Mouse (Mus musculus): ENCODE data around the gene Adgrl3. TPM values are rescaled to one million over a fixed set of nuclear protein-coding genes. Genes with fewer than 3 reads are reported as not detected.

Gene Adgrl3
- polyA plus RNA-seq, 1 experiment from 2014 or later, result 1.1 TPM

- Histone ChIP-seq H3K36me3 (replicated peaks; ENCODE audit: insufficient read depth, low read length) (no peaks in the 10 kb centered on the region), H3K9me3 (ENCODE audit: low read length) (no peaks in the 10 kb centered on the region), H3K4me2 (ENCODE audit: low read depth, low read length) (no peak overlapping the region), H3K27ac (ENCODE audit: low read depth) (no peak overlapping the region), H3K4me1 (ENCODE audit: insufficient read depth) (no peaks in the 10 kb centered on the region), H3K27me3 (ENCODE audit: insufficient read depth, low read length) (no peaks in the 10 kb centered on the region), H3K4me3 (ENCODE audit: low read depth, low read length) (no peak overlapping the region), H3K9ac (replicated peaks) (no peak overlapping the region)
- ATAC-seq (no peak), DNase-seq (no peak)
- 72% methylated on average over 1 of the region's 1 CpGs for WGBS (ENCODE audit: insufficient replicate concordance)
- TF ChIP-seq CTCF (IDR thresholded peaks at IDR 0.05; ENCODE audit: low read depth) (no peak), EP300 (IDR thresholded peaks at IDR 0.05; ENCODE audit: low read depth) (no peak)
Measured at GRCm38 (mm10) chr5:81327392-81327791, 307.5 kb downstream of the Adgrl3 start.

GRCm38 (mm10) chr5:81329571-81329971, 309.6 kb downstream of the Adgrl3 start:
- Histone ChIP-seq H3K4me2 (ENCODE audit: low read depth, low read length) (no peak overlapping the region), H3K4me3 (ENCODE audit: low read depth, low read length) (no peak overlapping the region), H3K9me3 (ENCODE audit: low read length) (no peaks in the 10 kb centered on the region), H3K27me3 (ENCODE audit: insufficient read depth, low read length) (no peaks in the 10 kb centered on the region), H3K36me3 (replicated peaks; ENCODE audit: insufficient read depth, low read length) (no peaks in the 10 kb centered on the region), H3K4me1 (ENCODE audit: insufficient read depth) (no peaks in the 10 kb centered on the region), H3K9ac (replicated peaks) (no peak overlapping the region), H3K27ac (ENCODE audit: low read depth) (no peak overlapping the region)
- WGBS (ENCODE audit: insufficient replicate concordance), result 27% methylated on average over 18 of the region's 18 CpGs
- DNase-seq (no peak), ATAC-seq (no peak)
- no peak for TF ChIP-seq EP300 (IDR thresholded peaks at IDR 0.05; ENCODE audit: low read depth)
- no peak for TF ChIP-seq CTCF (IDR thresholded peaks at IDR 0.05; ENCODE audit: low read depth)

GRCm38 (mm10) chr5:81344330-81344729, 324.4 kb downstream of the Adgrl3 start:
- no peak overlapping the region for H3K9ac ChIP-seq (replicated peaks)
- TF ChIP-seq EP300 (IDR thresholded peaks at IDR 0.05; ENCODE audit: low read depth), result no peak
- no peak for TF ChIP-seq CTCF (IDR thresholded peaks at IDR 0.05; ENCODE audit: low read depth)
- no peaks in the 10 kb centered on the region for H3K36me3 ChIP-seq (replicated peaks; ENCODE audit: insufficient read depth, low read length)
- H3K4me1 ChIP-seq (ENCODE audit: insufficient read depth), result no peaks in the 10 kb centered on the region
- H3K4me3 ChIP-seq (ENCODE audit: low read depth, low read length), result no peak overlapping the region
- DNase-seq (no peak), ATAC-seq (no peak)
- H3K9me3 ChIP-seq (ENCODE audit: low read length), result no peaks in the 10 kb centered on the region
- H3K27me3 ChIP-seq (ENCODE audit: insufficient read depth, low read length), result no peaks in the 10 kb centered on the region
- H3K4me2 ChIP-seq (ENCODE audit: low read depth, low read length), result no peak overlapping the region
- WGBS (ENCODE audit: insufficient replicate concordance), result 71% methylated on average over 1 of the region's 1 CpGs
- no peak overlapping the region for H3K27ac ChIP-seq (ENCODE audit: low read depth)

- no peaks in the 10 kb centered on the region for H3K9me3 ChIP-seq (ENCODE audit: low read length)
- H3K4me1 ChIP-seq (ENCODE audit: insufficient read depth), result no peaks in the 10 kb centered on the region
- H3K27ac ChIP-seq (ENCODE audit: low read depth), result no peak overlapping the region
- H3K27me3 ChIP-seq (ENCODE audit: insufficient read depth, low read length), result no peaks in the 10 kb centered on the region
- WGBS (ENCODE audit: insufficient replicate concordance), result 66% methylated on average over 3 of the region's 3 CpGs
- DNase-seq (no peak), ATAC-seq (no peak)
- H3K36me3 ChIP-seq (replicated peaks; ENCODE audit: insufficient read depth, low read length), result no peaks in the 10 kb centered on the region
- H3K4me2 ChIP-seq (ENCODE audit: low read depth, low read length), result no peak overlapping the region
- no peak overlapping the region for H3K4me3 ChIP-seq (ENCODE audit: low read depth, low read length)
- H3K9ac ChIP-seq (replicated peaks), result no peak overlapping the region
- TF ChIP-seq EP300 (IDR thresholded peaks at IDR 0.05; ENCODE audit: low read depth) (no peak), CTCF (IDR thresholded peaks at IDR 0.05; ENCODE audit: low read depth) (no peak)
Measured at GRCm38 (mm10) chr5:81345096-81345435, 325.1 kb downstream of the Adgrl3 start.

- H3K4me2 ChIP-seq (ENCODE audit: low read depth, low read length), result no peak overlapping the region
- DNase-seq, result no peak
- H3K9me3 ChIP-seq (ENCODE audit: low read length), result no peaks in the 10 kb centered on the region
- H3K4me3 ChIP-seq (ENCODE audit: low read depth, low read length), result no peak overlapping the region
- H3K36me3 ChIP-seq (replicated peaks; ENCODE audit: insufficient read depth, low read length), result no peaks in the 10 kb centered on the region
- H3K4me1 ChIP-seq (ENCODE audit: insufficient read depth), result no peaks in the 10 kb centered on the region
- H3K9ac ChIP-seq (replicated peaks), result no peak overlapping the region
- H3K27ac ChIP-seq (ENCODE audit: low read depth), result no peak overlapping the region
- H3K27me3 ChIP-seq (ENCODE audit: insufficient read depth, low read length), result no peaks in the 10 kb centered on the region
- no peak for ATAC-seq
- no peak for TF ChIP-seq CTCF (IDR thresholded peaks at IDR 0.05; ENCODE audit: low read depth)
- no peak for TF ChIP-seq EP300 (IDR thresholded peaks at IDR 0.05; ENCODE audit: low read depth)
- WGBS (ENCODE audit: insufficient replicate concordance), result 70% methylated on average over 9 of the region's 9 CpGs
Measured at GRCm38 (mm10) chr5:81345436-81346131, 325.6 kb downstream of the Adgrl3 start.

GRCm38 (mm10) chr5:81347571-81347970, 327.6 kb downstream of the Adgrl3 start:
- DNase-seq, result no peak
- Histone ChIP-seq H3K4me1 (ENCODE audit: insufficient read depth) (no peaks in the 10 kb centered on the region), H3K36me3 (replicated peaks; ENCODE audit: insufficient read depth, low read length) (no peaks in the 10 kb centered on the region), H3K27ac (ENCODE audit: low read depth) (no peak overlapping the region), H3K4me2 (ENCODE audit: low read depth, low read length) (no peak overlapping the region), H3K9me3 (ENCODE audit: low read length) (no peaks in the 10 kb centered on the region), H3K9ac (replicated peaks) (no peak overlapping the region), H3K4me3 (ENCODE audit: low read depth, low read length) (no peak overlapping the region), H3K27me3 (ENCODE audit: insufficient read depth, low read length) (no peaks in the 10 kb centered on the region)
- TF ChIP-seq EP300 (IDR thresholded peaks at IDR 0.05; ENCODE audit: low read depth), result no peak
- TF ChIP-seq CTCF (IDR thresholded peaks at IDR 0.05; ENCODE audit: low read depth), result no peak
- no peak for ATAC-seq
- 73% methylated on average over 4 of the region's 4 CpGs for WGBS (ENCODE audit: insufficient replicate concordance)
